Mouse (Mus musculus) small intestine, adult 2 months (tissue): ENCODE results near the gene Parg.

Source experiments
- CTCF ChIP-seq: fragments of 200-500 bp; IDR thresholded peaks from 2 replicates; pipeline ENCODE4 v1.5.1; 2012; ENCODE audit warnings: low read depth, mild to moderate bottlenecking, control low read depth, inconsistent platforms, low read length, moderate library complexity, mixed read lengths; ENCODE audit not compliant: insufficient replicate concordance, insufficient read length; ENCODE audit errors: extremely low read depth
- POLR2A ChIP-seq: fragments of 200-500 bp; IDR thresholded peaks from 2 replicates; pipeline ENCODE4 v1.6.1; 2012; ENCODE audit warnings: low read depth, mild to moderate bottlenecking, control low read depth, inconsistent platforms, low read length, moderate library complexity

DNA sequence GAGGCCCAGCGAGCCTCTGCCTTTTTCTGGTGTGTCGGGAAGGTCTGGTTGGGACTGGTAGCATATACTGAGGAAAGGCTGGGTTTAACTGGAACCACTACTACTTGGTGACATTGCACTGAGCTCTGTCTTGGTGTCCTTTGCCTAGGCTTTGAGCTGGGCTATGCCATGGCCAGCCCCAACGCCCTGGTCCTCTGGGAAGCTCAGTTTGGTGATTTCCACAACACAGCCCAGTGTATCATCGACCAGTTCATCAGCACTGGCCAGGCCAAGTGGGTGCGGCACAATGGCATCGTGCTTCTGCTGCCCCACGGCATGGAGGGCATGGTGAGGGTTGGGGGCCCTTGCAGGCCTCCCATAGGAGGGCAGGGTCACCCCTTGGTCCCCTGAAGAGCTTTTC is 142.4 kb downstream of the Parg start:
- TF ChIP-seq POLR2A (no peak), CTCF (no peak)
